Mouse (Mus musculus) urinary bladder, adult 18-20 months (tissue): ENCODE results near the gene Slc16a4.

Experiments used
- DNase-seq, 2 experiments: peaks; one replicate each; pipeline ENCODE4 v3.0.0; 2022; ENCODE audit warnings: low spot score in 2 of 2, mixed read lengths in 2 of 2

Gene Slc16a4

DNA sequence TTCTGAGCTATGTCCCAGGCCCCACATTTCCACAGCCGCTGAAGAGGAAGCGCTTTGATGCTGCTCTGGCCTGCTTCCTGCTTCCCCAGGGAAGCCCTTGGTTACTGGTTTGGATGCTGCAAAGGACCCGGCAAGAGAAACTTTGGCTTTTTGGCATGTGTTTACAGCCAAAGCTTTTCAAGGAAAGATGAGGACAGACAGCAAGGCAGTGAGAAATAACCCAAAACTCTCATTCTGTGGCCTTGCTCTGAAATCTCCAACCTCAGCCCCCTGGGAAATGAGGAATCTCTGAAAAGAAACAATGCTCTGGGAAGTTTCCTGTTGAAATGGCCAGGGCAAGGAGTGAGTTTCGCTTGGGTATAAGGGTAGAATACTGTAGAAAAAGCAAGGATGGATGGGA, 69.3 kb downstream of the Slc16a4 start:
- no peak for DNase-seq
